Mouse (Mus musculus): ENCODE measurements around the gene Lrrc8c.

DNA sequence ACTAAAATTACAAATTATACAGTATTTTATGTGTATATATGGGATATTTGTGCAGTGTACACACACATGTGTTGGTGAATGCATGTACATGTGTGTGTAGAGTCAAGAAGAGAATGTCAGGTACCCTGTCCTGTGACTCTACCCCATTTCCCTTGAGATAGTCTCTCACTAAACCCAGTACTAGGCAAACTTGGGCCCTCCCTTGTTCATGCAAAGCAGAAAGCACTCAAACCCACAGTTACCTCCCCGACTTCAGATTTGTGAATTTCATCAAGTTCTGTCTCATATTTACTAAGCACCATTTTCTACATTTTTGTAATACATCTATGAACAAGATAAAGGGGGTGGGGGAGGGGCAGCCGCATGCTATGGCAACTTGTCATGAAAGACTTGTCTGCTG, 50.0 kb downstream of the Lrrc8c start:
- TF ChIP-seq CTCF (conservative IDR thresholded peaks at IDR 0.05; ENCODE audit: low read length) = no peak
- no peak for TF ChIP-seq NANOG (IDR thresholded peaks at IDR 0.05; ENCODE audit: borderline replicate concordance, low read length)
- no peak for TF ChIP-seq POU5F1 (IDR thresholded peaks at IDR 0.05; ENCODE audit: borderline replicate concordance, low read length)

Measured in E14TG2a.4 (cell line).